Mouse (Mus musculus): ENCODE results near the gene Crim1. TPM values are rescaled to one million over a fixed set of nuclear protein-coding genes. Genes with fewer than 3 reads are reported as not detected.
"Not testable (repeated sequence)": the region's sequence is repeated elsewhere in the genome, so short reads cannot be mapped to it uniquely, and the experiment has no call there.

The Crim1 gene
- total RNA-seq, 2 experiments from 2014 or later = 25.0 to 25.6 TPM

DNA sequence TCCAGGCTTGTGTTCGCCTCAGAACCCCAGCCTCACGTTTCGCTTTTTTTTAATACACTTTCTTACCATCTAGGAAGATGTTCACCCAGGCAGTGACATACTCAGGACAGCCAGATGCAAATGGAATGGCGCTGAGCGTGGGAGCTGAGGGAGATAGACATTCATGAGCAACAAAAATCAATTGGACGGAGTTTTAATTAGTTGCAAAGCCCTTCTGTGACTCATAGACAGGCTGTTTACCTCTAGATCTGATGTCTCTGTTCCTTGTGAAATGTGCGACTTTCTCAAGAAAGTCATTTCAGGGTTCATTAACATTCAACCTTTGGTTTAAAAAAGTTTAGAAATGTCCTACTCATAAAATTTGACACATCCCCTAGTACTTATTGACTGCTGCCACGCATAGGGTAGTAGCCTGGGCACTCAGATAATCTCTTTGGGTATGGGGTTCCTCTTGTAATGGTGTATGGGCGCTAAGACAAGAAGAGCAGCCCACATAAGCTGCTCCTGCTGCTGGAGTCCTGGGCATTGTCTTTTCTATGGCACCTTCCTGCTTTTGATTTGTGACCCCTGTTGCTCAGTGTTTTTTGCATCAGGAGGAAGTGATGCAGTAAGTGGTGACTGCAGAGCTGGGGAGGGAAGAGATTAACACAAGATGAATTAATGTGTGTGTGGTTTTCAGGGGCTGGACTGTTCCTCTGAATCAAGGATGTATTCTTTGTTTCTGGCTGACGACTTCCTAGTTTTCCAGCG is 46.8 kb downstream of the Crim1 start:
- no peak for DNase-seq
- intact Hi-C loops (cut with DNase I) = no loop called here

DNA sequence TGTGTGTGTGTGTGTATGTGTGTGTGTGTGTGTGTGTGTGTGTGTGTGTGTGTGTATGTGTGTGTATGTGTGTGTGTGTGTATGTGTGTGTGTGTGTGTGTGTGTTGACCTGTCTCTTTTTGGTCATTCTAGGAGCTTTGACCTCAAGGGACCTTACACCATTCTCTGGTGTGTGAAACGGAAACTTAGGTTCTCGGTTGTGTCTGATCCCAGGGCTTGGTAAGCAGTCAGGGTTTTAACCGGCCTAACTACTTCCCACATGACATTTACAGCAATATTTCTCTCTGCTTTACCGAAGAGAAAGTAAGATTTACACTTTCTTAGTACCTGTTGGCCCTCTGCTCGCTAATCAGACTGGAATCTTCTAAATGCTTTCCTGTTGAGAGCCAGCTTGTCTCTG is 48.1 kb downstream of the Crim1 start:
- intact Hi-C loops (cut with DNase I) = no loop called here
- no peak for DNase-seq

GRCm38 (mm10) chr17:78248943-78249342 is 48.9 kb downstream of the Crim1 start:
- no peak for DNase-seq
- intact Hi-C loops (cut with DNase I) = no loop called here

- peak in 1 of 2 experiments; percentile 31 for DNase-seq
- intact Hi-C loops (cut with DNase I) = no loop called here
Observed at GRCm38 (mm10) chr17:78250149-78250938, 50.3 kb downstream of the Crim1 start.

DNA sequence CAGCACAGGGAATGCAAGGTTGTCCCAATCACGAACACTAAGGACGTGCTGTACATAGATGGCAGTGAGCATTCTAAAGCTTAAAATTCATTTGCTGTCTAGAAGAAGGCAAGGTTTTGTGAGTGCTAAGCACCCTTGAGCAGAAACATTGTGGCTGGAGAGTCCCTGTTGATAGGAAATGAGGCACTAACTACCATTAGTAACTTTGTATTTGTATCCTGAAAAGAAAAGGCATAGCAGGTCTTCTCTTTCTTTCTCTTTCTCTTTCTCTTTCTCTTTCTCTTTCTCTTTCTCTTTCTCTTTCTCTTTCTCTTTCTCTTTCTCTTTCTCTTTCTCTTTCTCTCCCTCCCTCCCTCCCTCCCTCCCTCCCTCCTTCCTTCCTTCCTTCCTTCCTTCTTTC is 53.5 kb downstream of the Crim1 start:
- DNase-seq; intact Hi-C loops (cut with DNase I): not testable (repeated sequence)

GRCm38 (mm10) chr17:78254256-78254655 is 54.2 kb downstream of the Crim1 start:
- intact Hi-C loops (cut with DNase I) = no loop called here
- no peak for DNase-seq

- DNase-seq = no peak
- intact Hi-C loops (cut with DNase I) = no loop called here
Observed at GRCm38 (mm10) chr17:78255711-78256110, 55.7 kb downstream of the Crim1 start.

- DNase-seq = no peak
- intact Hi-C loops (cut with DNase I) = no loop called here
Observed at GRCm38 (mm10) chr17:78256534-78256933, 56.5 kb downstream of the Crim1 start.

DNA sequence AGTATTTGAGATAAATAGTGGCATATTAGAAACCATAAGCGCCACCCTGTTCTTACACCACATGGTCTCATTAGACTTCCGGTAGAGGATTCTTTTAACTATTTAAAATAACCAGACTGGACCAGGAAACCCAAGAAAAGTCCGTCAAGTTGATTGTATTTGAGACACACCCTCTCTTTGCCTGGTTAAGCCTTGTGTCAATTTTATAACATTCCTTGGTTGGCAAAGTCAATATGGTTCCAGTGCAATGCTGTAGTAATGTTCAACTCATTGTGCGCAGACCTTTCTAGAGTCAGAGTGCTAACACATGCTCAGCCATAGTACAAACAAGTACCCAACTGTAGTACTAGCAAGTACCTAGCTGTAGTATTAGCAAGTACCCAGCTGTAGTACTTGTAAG is 61.6 kb downstream of the Crim1 start:
- intact Hi-C loops (cut with DNase I) = no loop called here
- DNase-seq = no peak

- intact Hi-C loops (cut with DNase I) = no loop called here
- DNase-seq = no peak
Observed at GRCm38 (mm10) chr17:78264116-78264515, 64.1 kb downstream of the Crim1 start.

GRCm38 (mm10) chr17:78265135-78265534 is 65.1 kb downstream of the Crim1 start:
- no peak for DNase-seq
- intact Hi-C loops (cut with DNase I) = no loop called here

GRCm38 (mm10) chr17:78266271-78266670 is 66.2 kb downstream of the Crim1 start:
- intact Hi-C loops (cut with DNase I) = no loop called here
- DNase-seq = no peak

DNA sequence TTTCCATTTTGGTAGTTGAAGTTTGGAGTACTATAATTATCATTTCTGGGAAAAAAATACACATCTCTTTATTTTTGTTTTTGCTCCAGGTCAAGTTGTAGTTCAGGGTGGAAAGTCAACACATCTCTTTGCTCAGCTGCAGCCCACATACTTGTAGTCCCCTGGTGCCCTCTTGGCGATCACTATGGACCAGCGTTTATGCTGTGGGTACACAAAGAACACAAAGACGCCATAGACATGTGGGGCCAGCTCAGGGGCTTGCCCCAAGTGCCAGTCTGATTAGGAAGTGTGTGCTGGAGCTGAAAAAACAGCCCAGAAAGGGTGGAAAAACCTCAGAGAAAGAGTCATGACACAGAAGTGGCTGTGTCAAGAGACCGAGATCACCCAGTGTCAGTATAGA is 68.5 kb downstream of the Crim1 start:
- intact Hi-C loops (cut with DNase I) = no loop called here
- DNase-seq = no peak

DNA sequence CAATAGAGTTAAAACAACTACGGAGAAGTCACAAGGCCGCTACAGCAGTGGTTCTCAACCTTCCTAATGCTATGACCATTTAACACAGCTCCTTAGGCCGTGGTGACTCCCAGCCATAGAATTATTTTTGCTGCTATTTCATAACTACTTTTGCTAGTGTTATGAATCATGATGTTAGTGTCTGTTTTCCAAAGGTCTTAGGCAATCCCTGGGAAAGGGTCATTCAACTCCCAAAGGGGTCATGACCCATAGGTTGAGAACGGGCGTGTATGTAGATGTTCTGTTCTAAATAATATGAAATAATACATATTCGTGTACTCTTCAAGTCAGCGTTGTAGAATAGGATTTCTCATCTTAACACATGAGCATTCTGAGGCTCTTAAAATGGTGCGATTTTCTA is 69.3 kb downstream of the Crim1 start:
- intact Hi-C loops (cut with DNase I) = no loop called here
- DNase-seq = no peak

DNA sequence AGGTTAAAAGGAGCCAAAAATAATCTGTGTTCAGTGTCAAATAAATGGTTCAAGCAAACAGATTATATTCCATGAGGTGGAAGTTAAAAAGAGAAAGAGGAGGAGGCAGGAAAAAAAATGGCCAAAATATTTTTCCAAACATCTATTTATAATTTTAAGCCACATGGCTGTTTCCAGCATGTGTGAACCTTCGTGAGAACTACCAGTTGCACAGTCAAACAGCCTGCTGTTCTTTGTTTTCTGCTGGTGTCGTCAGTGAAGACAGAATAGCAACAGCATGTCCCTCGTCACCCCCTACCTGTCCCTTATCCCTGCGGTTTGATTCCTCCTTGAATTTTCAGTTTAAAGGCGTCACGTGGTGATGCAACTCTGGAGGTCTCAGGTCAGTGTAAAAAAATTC is 70.0 kb downstream of the Crim1 start:
- no peak for DNase-seq
- intact Hi-C loops (cut with DNase I) = no loop called here

DNA sequence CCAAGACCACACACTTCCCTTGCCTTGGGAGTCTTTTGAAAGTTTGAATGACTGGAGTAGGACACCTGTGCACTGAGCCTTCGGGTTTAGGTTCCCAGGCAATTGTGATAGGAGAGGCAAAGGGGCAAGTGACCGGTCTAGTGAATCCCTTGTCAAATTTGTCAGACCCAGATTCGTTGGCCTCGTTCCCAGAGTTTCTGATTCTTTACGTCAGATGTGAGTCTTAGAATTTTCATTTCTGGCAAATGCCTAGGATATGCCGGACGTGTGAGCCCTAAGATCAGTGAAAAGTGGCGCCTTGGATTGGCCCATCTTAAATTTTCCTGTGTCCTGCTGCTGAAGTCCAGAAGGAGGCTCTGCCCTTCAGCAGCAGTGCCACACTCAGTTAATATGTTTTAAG is 71.7 kb downstream of the Crim1 start:
- intact Hi-C loops (cut with DNase I) = no loop called here
- no peak for DNase-seq

GRCm38 (mm10) chr17:78272142-78272541 is 72.1 kb downstream of the Crim1 start:
- DNase-seq = no peak
- intact Hi-C loops (cut with DNase I) = no loop called here

DNA sequence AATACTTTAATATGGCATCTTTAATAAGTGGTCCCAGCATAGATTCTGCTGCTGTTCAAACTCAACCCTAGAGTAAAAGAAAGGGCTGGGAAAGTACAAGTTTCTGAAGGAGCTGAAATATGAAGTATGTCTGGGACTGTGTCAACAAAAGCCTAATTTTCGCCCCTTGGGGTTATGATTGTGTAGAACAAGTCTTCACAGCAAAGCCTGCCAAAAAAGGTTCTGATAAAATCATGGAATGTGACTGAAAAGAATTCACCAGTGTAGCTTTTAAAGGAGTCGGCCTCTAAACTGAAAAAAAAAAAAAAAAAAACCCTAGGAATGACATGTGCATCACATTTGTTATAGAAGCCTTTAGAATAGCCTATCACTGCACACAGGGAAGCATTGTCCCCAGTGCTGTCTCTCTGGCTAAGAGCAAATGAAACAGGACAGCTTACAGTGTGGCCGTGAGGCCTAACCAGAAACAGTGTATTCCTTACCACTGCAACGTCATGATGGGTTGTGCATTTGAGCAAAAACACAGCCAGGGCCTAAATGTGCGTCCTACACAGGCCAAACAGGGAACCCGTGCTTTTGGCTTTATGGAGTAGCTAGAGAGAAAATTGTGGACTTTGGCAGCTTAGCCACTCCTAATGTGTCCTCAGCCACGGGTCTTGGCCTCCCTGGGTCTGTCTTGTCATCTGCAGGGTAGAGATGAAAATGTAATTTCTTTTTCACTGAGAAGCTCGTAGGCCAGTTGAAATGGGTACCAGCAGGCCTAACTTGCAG is 72.8 kb downstream of the Crim1 start:
- intact Hi-C loops (cut with DNase I) = no loop called here
- DNase-seq = no peak

DNA sequence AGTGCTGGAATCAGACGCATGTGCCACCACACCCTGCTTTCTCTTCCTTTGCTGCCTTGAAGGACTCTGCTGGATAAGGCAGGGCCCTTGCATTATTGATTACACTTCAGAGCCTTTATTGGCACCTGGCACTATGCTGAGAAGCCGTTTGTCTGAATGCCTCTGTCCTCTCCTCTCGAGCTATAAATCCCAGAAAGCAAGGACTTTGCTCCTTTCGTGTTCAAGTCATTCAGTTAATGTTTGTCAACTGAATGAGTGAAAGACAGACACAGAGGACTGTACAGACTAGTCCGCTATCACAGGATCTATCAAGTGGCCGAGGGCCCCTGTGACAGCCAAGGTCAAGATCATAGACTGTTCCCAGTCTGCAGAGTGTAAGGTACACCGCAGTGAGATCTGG is 73.8 kb downstream of the Crim1 start:
- intact Hi-C loops (cut with DNase I) = no loop called here
- DNase-seq = no peak

DNA sequence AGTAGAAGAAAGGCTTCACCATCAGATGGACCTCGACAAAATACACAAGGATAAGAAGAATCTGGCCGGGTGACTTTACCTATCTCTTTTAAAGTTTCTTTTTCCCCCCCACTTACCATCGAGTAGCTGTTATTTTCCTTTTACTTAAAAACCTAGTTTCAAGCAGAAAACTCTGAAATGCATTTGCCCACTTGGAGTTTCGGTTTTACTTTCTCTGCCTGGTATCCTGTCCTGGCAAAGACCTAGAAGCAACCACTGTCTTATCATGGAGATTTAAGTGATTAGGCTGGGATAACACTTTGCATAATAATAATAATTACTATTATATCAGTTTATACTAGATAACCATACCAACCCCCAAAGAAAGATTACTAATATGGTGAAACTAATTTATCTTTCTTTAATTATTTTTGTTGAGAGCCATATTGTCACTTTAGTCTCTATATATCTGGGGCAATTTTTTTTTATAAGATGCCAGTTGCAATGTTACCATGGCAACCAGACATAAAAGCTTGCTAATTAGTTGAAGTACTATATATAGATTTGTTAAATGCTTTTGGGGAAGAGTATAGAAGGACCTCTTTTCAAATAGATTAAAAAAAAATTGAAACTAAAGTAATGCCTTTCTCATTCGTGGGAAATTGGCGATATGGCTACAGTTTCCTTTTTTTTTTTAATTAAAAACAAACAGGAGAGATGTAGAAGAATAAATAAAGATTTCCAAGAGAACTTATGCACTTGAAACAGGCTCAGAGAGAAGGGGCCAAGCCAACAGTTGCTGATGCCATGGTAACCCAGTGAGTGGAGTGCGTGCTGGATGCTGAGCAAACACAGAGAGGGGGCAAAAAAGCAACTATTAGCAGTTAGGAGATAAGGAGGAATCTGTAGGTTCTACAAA is 74.8 kb downstream of the Crim1 start:
- no peak for DNase-seq
- intact Hi-C loops (cut with DNase I) = no loop called here

DNA sequence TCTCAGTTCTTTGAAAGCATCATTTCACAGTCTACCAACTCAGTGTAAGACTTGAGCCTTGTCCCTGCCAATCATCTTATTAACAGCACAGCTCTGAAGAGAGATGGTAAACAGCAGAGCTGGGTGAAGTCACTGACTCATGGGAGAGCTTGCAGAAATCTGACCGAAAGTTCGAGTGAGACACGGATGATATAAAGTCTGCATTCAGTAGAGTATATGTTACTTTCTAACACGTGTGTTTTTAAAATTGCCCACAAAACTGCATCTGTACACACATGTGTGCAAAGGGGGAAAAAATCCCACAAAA is 75.4 kb downstream of the Crim1 start:
- DNase-seq = no peak
- intact Hi-C loops (cut with DNase I) = no loop called here

Measured in gastrocnemius, postnatal 36 days (tissue).